Mouse (Mus musculus): ENCODE results near the gene Dnah1.

DNA sequence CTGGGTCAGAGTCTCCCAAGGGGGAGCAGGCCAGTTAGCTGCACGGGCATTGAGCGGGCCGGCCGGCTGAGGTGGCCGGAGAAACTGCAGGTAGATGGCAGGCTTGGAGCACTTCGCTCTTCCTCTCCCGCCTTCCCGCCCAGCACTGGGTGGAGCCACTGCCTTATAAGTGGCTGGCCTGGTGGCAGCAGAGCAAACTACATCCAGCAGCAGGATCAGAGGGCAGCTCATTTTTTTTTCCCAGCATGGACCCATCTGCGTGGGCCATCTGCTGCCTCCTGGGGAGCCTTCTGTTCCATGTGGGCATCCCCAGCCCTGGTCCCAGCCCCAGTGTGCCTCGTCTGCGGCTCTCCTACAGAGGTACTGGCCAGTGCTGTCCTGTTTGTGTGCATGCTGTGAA is 106.0 kb downstream of the Dnah1 start, which contains the start of gene Sema3g:
- TF ChIP-seq MAX (IDR thresholded peaks at IDR 0.05) (no peak), CTCF (IDR thresholded peaks at IDR 0.05; ENCODE audit: control insufficient read depth, insufficient read depth, insufficient read length) (peak; percentile 66), USF1 (IDR thresholded peaks at IDR 0.05; ENCODE audit: low read depth) (no peak), FOSL1 (IDR thresholded peaks at IDR 0.05; ENCODE audit: insufficient read depth, low read length, poor library complexity, severe bottlenecking) (no peak), MYOD1 (IDR thresholded peaks at IDR 0.05; ENCODE audit: control insufficient read depth, insufficient read length, low read depth) (no peak), CEBPB (IDR thresholded peaks at IDR 0.05; ENCODE audit: low read depth) (no peak), MYOG (IDR thresholded peaks at IDR 0.05; ENCODE audit: control insufficient read depth, extremely low read depth, insufficient read length) (no peak)
